Comparison of ENCODE assay signal across 8 mouse cellular contexts in the genomic region with DNA sequence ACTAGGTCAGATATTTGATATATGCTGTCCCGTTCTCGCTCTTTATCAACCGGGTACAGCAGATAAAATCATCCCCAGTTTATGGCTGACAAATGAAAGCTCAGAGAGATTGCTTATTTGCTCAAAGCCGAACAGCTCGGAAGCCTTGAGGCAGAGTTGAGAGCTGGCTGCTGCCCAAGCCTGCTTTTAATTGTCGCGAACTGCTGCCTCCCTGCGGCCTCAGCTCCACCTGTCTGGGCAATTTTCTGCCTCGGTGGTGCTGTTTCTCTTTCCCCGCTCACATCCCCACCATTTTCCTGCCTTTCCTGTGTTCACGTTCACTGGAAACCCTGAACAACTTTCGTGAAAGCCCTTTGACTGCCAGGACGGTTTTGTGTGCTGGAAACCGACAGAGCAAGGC. TPM values are rescaled to one million over a fixed set of nuclear protein-coding genes. Genes with fewer than 3 reads are reported as not detected.
DNase-seq lines count a peak whose midpoint lies in the region; ATAC-seq and TF ChIP-seq lines count a peak whose summit lies in the region.

No protein-coding gene starts in this region.

- 39% methylated on average over 14 of the region's 14 CpGs for WGBS in midbrain, embryonic 13.5 days
- whole genome bisulfite sequencing in midbrain, embryonic 15.5 days = 27% methylated on average over 14 of the region's 14 CpGs

- H3K4me3 ChIP-seq in midbrain, embryonic 13.5 days (replicated peaks) = no peak overlapping the region
- H3K4me3 ChIP-seq in midbrain, embryonic 15.5 days = no peak overlapping the region
- H3K4me3 ChIP-seq in embryonic fibroblast, embryonic 13.5 days (ENCODE audit: insufficient read depth, low read length) = no peak overlapping the region

- H3K27me3 ChIP-seq in midbrain, embryonic 13.5 days = peaks cover 8% of the 10 kb centered on the region; the same call in 1 of the 2 replicates
- no peaks in the 10 kb centered on the region for H3K27me3 ChIP-seq in midbrain, embryonic 15.5 days (replicated peaks)

- H3K4me2 ChIP-seq in midbrain, embryonic 13.5 days (replicated peaks) = no peak overlapping the region
- H3K4me2 ChIP-seq in midbrain, embryonic 15.5 days = no peak overlapping the region

- peak; percentile 50; the same call in 1 of the 2 replicates for TF ChIP-seq CTCF in embryonic fibroblast, embryonic 13.5 days (IDR thresholded peaks at IDR 0.05; ENCODE audit: borderline replicate concordance, insufficient read depth, low read length)

- TF ChIP-seq POLR2A in embryonic fibroblast, embryonic 13.5 days (IDR thresholded peaks at IDR 0.05; ENCODE audit: low read depth, low read length) = no peak

- H3K27ac ChIP-seq in midbrain, embryonic 13.5 days = peak overlapping the region; percentile 51; the same call in 1 of the 2 replicates
- no peak overlapping the region for H3K27ac ChIP-seq in midbrain, embryonic 15.5 days
- no peak overlapping the region for H3K27ac ChIP-seq in embryonic fibroblast, embryonic 13.5 days (ENCODE audit: insufficient read depth, low read length)

- peaks cover 33% of the 10 kb centered on the region for H3K4me1 ChIP-seq in midbrain, embryonic 13.5 days (replicated peaks)
- peaks cover 15% of the 10 kb centered on the region for H3K4me1 ChIP-seq in midbrain, embryonic 15.5 days
- H3K4me1 ChIP-seq in embryonic fibroblast, embryonic 13.5 days (ENCODE audit: control insufficient read depth, insufficient read depth, low read length) = 0 out of 2 replicates have a peak, but pooled peaks cover 2% of the 10 kb centered on the region

- no peaks in the 10 kb centered on the region for H3K9me3 ChIP-seq in midbrain, embryonic 13.5 days
- no peaks in the 10 kb centered on the region for H3K9me3 ChIP-seq in midbrain, embryonic 15.5 days

- H3K9ac ChIP-seq in midbrain, embryonic 13.5 days (replicated peaks) = 0 out of 2 replicates have a peak overlapping the region, but pooled peaks have one; percentile 20
- no peak overlapping the region for H3K9ac ChIP-seq in midbrain, embryonic 15.5 days

- H3K36me3 ChIP-seq in midbrain, embryonic 13.5 days = no peaks in the 10 kb centered on the region
- H3K36me3 ChIP-seq in midbrain, embryonic 15.5 days (replicated peaks) = no peaks in the 10 kb centered on the region

- DNase-seq in brain, adult 2 months (ENCODE audit: low read depth, low spot score) = peak; percentile 91
- peak; percentile 63 for DNase-seq in kidney, postnatal 14 days
- DNase-seq in lung, postnatal 10 days = peak; percentile 60
- DNase-seq in thymus, postnatal 14 days = no peak
- DNase-seq in T-cell, adult 2 months (ENCODE audit: low spot score) = no peak

- ATAC-seq in midbrain, embryonic 13.5 days = no peak
- ATAC-seq in midbrain, embryonic 15.5 days (replicated peaks) = no peak

RNA-seq across cellular contexts. Expression of a gene that starts 39.8 kb away (rescaled TPM):
- 10.4 and 11.9 TPM in 2 replicates for polyA plus RNA-seq in midbrain, embryonic 13.5 days (2015; fragmentation: Nextera tagmentation; extraction: Ambion mirVana)
- 15.6 and 19.6 TPM in 2 replicates for polyA plus RNA-seq in midbrain, embryonic 15.5 days (2015; fragmentation: Nextera tagmentation; extraction: Ambion mirVana)
- polyA plus RNA-seq in embryonic fibroblast, embryonic 13.5 days (2011; ENCODE audit: insufficient read length, low read depth, missing spikeins) = 33.6 and 35.5 TPM in 2 replicates

Comparison
In these comparisons a context has a peak if more than half of its experiments do, and no peak if none do; other contexts are left out.
1. DNase-seq: peak in brain, adult 2 months (single experiment), kidney, postnatal 14 days (single experiment) and lung, postnatal 10 days (single experiment); none in thymus, postnatal 14 days (single experiment) and T-cell, adult 2 months (single experiment).